Mouse (Mus musculus): Measurements from ENCODE around the gene Vmn1r112. TPM values are rescaled to one million over a fixed set of nuclear protein-coding genes. Genes with fewer than 3 reads are reported as not detected.
"Not testable (repeated sequence)": the region's sequence is repeated elsewhere in the genome, so short reads cannot be mapped to it uniquely, and the experiment has no call there.

The Vmn1r112 gene
- not detected for total RNA-seq (2021)
- long read RNA-seq = 0 reads

DNA sequence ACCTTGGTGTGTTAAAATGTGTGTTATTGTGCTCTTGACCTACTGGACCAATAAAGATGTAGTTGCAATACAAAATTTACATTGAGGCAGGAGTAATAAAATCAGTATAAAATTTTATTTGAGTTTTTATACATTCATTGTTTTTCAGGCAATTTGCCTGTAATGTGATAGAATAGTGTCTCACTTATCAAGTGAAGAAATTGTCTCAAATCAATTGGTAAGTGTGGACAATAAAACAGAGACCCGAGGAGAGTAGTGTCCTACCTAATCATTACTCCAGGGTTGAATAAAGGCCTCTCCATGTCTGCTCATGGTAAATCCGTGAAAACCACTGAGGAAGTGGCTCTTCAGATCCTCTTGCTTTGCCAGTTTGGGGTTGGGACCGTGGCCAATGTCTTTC, at the start of gene Vmn1r112:
Gene Vmn1r112, plus strand, starts transcription at position 301 of the 400 bp plus-strand sequence.
- DNase-seq (ENCODE audit: low spot score in 2 of 2) = not testable (repeated sequence)

DNA sequence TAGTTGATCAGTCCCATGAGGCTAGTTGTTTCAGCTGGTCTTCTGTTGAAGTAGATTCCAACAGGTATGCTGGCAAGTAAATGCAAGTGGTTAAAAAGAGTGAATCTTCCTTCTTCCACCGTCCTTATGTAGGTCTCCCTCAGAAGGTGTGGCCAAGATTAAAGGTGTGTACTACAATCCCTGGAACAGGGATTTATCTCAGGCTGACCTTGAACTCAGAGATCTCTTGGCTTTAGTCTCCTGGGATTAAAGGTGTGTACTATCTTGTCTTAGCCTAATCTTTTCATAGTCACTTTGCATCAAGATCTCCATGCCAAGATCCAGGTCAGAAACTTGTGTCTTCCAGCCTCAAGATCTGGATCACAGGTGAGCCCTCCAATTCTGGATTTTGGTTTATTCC, 40.5 kb upstream of the Vmn1r112 start, which contains the start of gene Gm10668:
Gene Gm10668, minus strand, starts transcription at position 101 of the 400 bp plus-strand sequence.
- DNase-seq (ENCODE audit: low spot score in 2 of 2) = not testable (repeated sequence)

DNA sequence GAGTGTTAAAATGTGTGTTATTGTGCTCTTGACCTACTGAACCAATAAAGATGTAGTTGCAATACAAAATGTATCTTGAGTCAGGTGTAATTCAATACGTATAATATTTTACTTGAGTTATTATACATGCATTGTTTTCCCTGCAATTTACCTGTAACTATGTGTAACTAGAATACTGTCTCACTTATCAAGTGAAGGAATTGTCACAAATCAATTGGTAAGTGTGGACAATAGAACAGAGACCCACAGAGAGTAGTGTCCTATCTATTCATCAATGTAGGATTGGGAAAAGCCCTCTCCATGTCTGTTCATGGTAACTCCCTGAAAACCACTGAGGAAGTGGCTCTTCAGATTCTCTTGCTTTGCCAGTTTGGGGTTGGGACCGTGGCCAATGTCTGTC, 16.0 kb downstream of the Vmn1r112 start, which contains the start of gene Vmn1r113:
Gene Vmn1r113, plus strand, starts transcription at position 301 of the 400 bp plus-strand sequence.
- not testable (repeated sequence) for DNase-seq (ENCODE audit: low spot score in 2 of 2)

DNA sequence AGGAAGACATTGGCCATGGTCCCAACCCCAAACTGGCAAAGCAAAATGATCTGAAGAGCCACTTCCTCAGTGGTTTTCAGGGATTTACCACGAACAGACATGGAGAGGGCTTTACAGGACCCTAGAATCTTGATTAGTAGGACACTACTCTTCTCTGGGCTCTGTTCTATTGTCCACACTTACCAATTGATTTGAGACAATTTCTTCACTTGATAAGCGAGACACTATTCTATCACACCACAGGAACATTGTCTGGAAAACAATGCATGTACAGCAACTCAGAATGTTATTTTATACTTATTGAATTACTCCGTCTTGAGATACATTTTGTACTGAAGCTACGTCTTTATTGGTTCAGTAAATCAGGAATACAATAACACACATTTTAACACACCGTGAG, 41.1 kb downstream of the Vmn1r112 start, which contains the start of gene Vmn1r114:
Gene Vmn1r114, minus strand, starts transcription at position 101 of the 400 bp plus-strand sequence.
- DNase-seq (ENCODE audit: low spot score in 2 of 2) = not testable (repeated sequence)

Other genes starting within 250 kb of the Vmn1r112 start
- gene Vmn1r104, start 237.3 kb upstream of the Vmn1r112 start, total RNA-seq (2021) = not detected
- gene Gm5726, start 225.4 kb upstream of the Vmn1r112 start, total RNA-seq (2021) = not detected
- not detected for gene Gm4141, start 194.9 kb upstream of the Vmn1r112 start, total RNA-seq (2021)
- not detected for gene Gm4513, start 172.2 kb upstream of the Vmn1r112 start, total RNA-seq (2021)
- not detected for gene Vmn1r107, start 102.3 kb upstream of the Vmn1r112 start, total RNA-seq (2021)
- gene Vmn1r111, start 68.0 kb upstream of the Vmn1r112 start, total RNA-seq (2021) = not detected
- not detected for gene Gm10668, start 40.6 kb upstream of the Vmn1r112 start, total RNA-seq (2021)
- not detected for gene Vmn1r113, start 16.1 kb downstream of the Vmn1r112 start, total RNA-seq (2021)
- not detected for gene Vmn1r114, start 41.0 kb downstream of the Vmn1r112 start, total RNA-seq (2021)
- gene Vmn1r115, start 73.8 kb downstream of the Vmn1r112 start, total RNA-seq (2021) = not detected
- gene Vmn1r116, start 101.1 kb downstream of the Vmn1r112 start, total RNA-seq (2021) = not detected
- gene Vmn1r117, start 112.9 kb downstream of the Vmn1r112 start, total RNA-seq (2021) = not detected
- gene Vmn1r118, start 141.2 kb downstream of the Vmn1r112 start, total RNA-seq (2021) = not detected
- gene Vmn1r119, start 241.3 kb downstream of the Vmn1r112 start, total RNA-seq (2021) = not detected

Measured in layer of hippocampus, adult 18-20 months (tissue).